Mouse (Mus musculus): ENCODE measurements around the gene Eif3g. TPM values are rescaled to one million over a fixed set of nuclear protein-coding genes. Genes with fewer than 3 reads are reported as not detected.

Gene Eif3g
- polyA plus RNA-seq, 1 experiment from 2014 or later: 334 TPM

DNA sequence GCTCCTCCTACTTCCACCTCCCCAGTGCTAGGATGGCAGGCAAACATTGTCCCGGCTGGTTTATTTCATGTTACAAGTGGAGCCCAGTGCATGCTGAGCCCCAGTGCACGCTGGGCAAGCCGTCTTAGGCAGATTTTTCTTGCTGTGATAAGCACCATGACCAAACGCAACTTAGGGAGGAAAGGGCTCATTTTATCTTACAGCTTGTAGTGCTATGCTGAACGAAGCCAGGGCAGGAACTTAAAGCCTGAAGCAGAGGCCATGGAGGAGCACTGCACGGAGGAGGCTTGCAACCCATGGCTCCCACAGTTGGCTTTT is 3.7 kb upstream of the Eif3g start:
- Histone ChIP-seq H3K27ac (ENCODE audit: low read depth, low read length) (no peak overlapping the region), H3K9me3 (ENCODE audit: control insufficient read depth, low read length) (no peaks in the 10 kb centered on the region), H3K4me3 (ENCODE audit: low read depth, low read length) (no peak overlapping the region), H3K27me3 (ENCODE audit: control insufficient read depth, insufficient read depth, low read length) (no peaks in the 10 kb centered on the region), H3K36me3 (ENCODE audit: control insufficient read depth, insufficient read depth, low read length) (peaks cover 8% of the 10 kb centered on the region), H3K9ac (ENCODE audit: low read length) (0 out of 2 replicates have a peak overlapping the region, but pooled peaks have one; percentile 6), H3K4me1 (replicated peaks; ENCODE audit: control insufficient read depth, insufficient read depth, low read length) (peaks cover 7% of the 10 kb centered on the region; the same call in 1 of the 2 replicates), H3K4me2 (ENCODE audit: low read depth, low read length, severe bottlenecking) (no peak overlapping the region)
- ATAC-seq (replicated peaks; ENCODE audit: low FRiP score) (no peak), DNase-seq (ENCODE audit: low spot score) (no peak)
- 53% methylated on average over 6 of the region's 6 CpGs for WGBS

DNA sequence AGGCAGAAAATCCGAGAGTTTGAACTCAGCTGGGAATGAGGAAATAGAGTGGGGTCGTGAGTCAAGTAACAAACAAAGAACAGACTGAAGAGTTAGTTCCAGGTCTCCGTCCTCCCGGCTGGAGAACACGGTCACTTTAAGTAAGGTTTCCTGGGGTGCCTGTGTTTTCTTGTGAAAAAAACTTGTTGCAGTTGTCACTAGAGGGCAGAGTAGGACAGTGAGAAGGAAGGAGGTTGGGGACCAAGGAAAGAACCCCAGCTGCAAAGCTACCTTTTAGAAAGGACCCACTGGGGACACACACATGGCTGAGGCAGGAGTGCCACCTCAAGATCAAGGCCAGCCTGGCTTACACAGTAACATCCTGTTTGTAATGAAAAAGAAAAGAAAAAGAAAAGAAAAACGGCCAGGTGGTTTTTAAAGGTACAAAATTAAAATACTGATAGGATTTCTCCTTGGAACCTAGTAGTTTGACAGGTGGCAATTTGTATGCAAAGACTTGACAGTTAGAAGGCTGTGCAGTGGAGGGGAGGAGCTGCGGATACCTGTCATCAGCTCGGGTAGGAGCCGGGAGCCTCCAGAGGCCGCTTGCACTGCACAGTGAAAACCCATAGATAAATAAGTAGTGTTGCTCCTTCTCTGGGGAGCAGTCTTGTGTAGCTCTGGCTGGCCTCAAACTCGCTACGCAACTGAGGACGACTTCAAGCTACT is 3.2 kb upstream of the Eif3g start:
- H3K4me3 ChIP-seq (ENCODE audit: low read depth, low read length): no peak overlapping the region
- H3K4me1 ChIP-seq (replicated peaks; ENCODE audit: control insufficient read depth, insufficient read depth, low read length): peaks cover 12% of the 10 kb centered on the region; the same call in 1 of the 2 replicates
- ATAC-seq (replicated peaks; ENCODE audit: low FRiP score): no peak
- no peak for DNase-seq (ENCODE audit: low spot score)
- H3K4me2 ChIP-seq (ENCODE audit: low read depth, low read length, severe bottlenecking): no peak overlapping the region
- peaks cover 8% of the 10 kb centered on the region for H3K36me3 ChIP-seq (ENCODE audit: control insufficient read depth, insufficient read depth, low read length)
- H3K9me3 ChIP-seq (ENCODE audit: control insufficient read depth, low read length): no peaks in the 10 kb centered on the region
- no peaks in the 10 kb centered on the region for H3K27me3 ChIP-seq (ENCODE audit: control insufficient read depth, insufficient read depth, low read length)
- H3K9ac ChIP-seq (ENCODE audit: low read length): 0 out of 2 replicates have a peak overlapping the region, but pooled peaks have one; percentile 6
- WGBS: 20% methylated on average over 13 of the region's 13 CpGs
- no peak overlapping the region for H3K27ac ChIP-seq (ENCODE audit: low read depth, low read length)

DNA sequence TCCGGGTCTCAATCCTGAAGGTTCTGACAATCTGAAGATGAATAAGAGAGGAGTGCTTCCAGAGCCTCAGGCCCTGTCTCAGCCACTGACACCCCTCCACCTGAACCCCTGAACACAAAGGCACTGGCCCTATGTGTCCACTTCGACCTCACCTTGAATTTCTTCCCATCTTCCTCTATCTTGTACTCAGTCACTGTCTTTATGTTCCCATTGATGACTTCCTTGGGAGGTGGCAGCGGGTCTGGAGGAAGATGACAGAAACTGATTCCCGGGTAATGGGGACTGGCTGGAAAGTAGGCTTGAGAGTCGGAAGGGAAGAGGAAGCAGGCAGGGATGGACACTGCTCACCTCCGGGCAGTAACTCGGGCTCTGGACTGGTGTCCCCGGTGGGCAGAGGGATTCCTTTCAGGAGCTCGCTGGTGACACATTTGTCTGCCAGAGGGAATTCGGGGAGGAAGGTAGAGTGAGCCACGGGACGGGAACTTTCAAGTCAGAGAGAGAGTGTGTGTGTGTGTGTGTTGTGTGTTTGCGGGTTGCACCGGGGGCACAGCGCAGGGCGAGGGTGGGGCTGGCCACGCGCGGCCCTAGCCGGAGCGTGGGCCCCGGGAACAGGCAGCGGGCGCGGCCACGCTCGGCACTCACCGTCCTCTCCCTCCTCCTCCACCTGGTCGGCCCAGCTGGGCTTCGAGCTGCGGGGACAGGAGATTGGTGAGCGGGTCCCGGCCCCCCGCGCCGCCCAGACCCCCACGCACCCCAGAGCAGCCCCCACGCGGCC is 500 bp downstream of the Eif3g start:
- peak; percentile 67 for ATAC-seq (replicated peaks; ENCODE audit: low FRiP score)
- no peaks in the 10 kb centered on the region for H3K9me3 ChIP-seq (ENCODE audit: control insufficient read depth, low read length)
- WGBS: 4% methylated on average over 37 of the region's 39 CpGs

DNA sequence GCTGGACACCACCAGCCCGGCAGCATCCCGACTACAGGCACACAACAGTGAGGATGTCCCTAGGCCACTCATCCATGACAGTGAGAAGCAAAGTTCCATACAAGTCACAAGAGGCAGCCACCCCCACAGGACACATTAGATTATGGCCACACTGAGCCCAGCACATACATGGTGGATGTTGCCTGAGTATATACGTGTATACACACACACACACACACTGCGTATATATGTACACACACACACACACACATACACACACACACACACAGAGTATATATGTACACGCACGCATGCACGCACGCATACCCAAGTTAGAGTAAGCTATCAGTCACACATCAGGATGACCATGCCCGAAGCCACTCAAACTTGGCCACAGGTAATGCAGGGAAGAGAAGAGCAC is 3.0 kb downstream of the Eif3g start:
- Histone ChIP-seq H3K36me3 (ENCODE audit: control insufficient read depth, insufficient read depth, low read length) (peaks cover 23% of the 10 kb centered on the region), H3K9ac (ENCODE audit: low read length) (no peak overlapping the region), H3K9me3 (ENCODE audit: control insufficient read depth, low read length) (no peaks in the 10 kb centered on the region), H3K4me1 (replicated peaks; ENCODE audit: control insufficient read depth, insufficient read depth, low read length) (peaks cover 12% of the 10 kb centered on the region; the same call in 1 of the 2 replicates), H3K4me2 (ENCODE audit: low read depth, low read length, severe bottlenecking) (no peak overlapping the region), H3K4me3 (ENCODE audit: low read depth, low read length) (no peak overlapping the region), H3K27ac (ENCODE audit: low read depth, low read length) (no peak overlapping the region), H3K27me3 (ENCODE audit: control insufficient read depth, insufficient read depth, low read length) (no peaks in the 10 kb centered on the region)
- no peak for DNase-seq (ENCODE audit: low spot score)
- WGBS: 95% methylated on average over 9 of the region's 9 CpGs
- no peak for ATAC-seq (replicated peaks; ENCODE audit: low FRiP score)

More for the DNA sequence above, 500 bp downstream of the Eif3g start:
- H3K4me1 ChIP-seq (replicated peaks; ENCODE audit: control insufficient read depth, insufficient read depth, low read length): peaks cover 12% of the 10 kb centered on the region; the same call in 1 of the 2 replicates
- H3K27me3 ChIP-seq (ENCODE audit: control insufficient read depth, insufficient read depth, low read length): no peaks in the 10 kb centered on the region
- peak overlapping the region; percentile 89 for H3K9ac ChIP-seq (ENCODE audit: low read length)
- H3K36me3 ChIP-seq (ENCODE audit: control insufficient read depth, insufficient read depth, low read length): peaks cover 11% of the 10 kb centered on the region; the same call in 1 of the 2 replicates
- no peak overlapping the region for H3K27ac ChIP-seq (ENCODE audit: low read depth, low read length)
- H3K4me2 ChIP-seq (ENCODE audit: low read depth, low read length, severe bottlenecking): peak overlapping the region; percentile 97
- no peak for DNase-seq (ENCODE audit: low spot score)
- peak overlapping the region; percentile 97 for H3K4me3 ChIP-seq (ENCODE audit: low read depth, low read length)

DNA sequence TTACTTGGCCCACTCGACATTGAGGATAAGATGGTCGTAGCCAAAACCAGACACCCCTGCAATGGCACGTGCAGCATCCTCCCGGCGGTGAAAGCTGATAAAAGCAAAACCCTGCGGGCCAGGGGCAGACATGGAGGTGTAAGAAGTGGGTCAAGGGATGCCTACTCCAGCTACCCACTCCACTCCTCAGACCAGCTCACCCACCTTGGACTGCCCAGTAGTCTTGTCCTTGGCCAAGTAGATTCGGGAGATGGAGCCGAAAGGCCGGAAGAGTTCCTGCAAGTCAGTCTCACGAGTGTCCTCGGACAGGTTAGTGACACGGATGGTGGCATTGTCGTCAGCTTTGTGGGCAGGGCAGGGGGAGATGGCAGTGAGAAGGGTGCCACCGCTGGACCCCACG is 3.8 kb downstream of the Eif3g start:
- no peak for DNase-seq (ENCODE audit: low spot score)
- Histone ChIP-seq H3K9ac (ENCODE audit: low read length) (no peak overlapping the region), H3K27ac (ENCODE audit: low read depth, low read length) (no peak overlapping the region), H3K36me3 (ENCODE audit: control insufficient read depth, insufficient read depth, low read length) (peaks cover 28% of the 10 kb centered on the region), H3K4me2 (ENCODE audit: low read depth, low read length, severe bottlenecking) (no peak overlapping the region), H3K4me3 (ENCODE audit: low read depth, low read length) (no peak overlapping the region), H3K9me3 (ENCODE audit: control insufficient read depth, low read length) (no peaks in the 10 kb centered on the region), H3K27me3 (ENCODE audit: control insufficient read depth, insufficient read depth, low read length) (no peaks in the 10 kb centered on the region), H3K4me1 (replicated peaks; ENCODE audit: control insufficient read depth, insufficient read depth, low read length) (peaks cover 12% of the 10 kb centered on the region; the same call in 1 of the 2 replicates)
- WGBS: 88% methylated on average over 15 of the region's 15 CpGs
- no peak for ATAC-seq (replicated peaks; ENCODE audit: low FRiP score)

DNA sequence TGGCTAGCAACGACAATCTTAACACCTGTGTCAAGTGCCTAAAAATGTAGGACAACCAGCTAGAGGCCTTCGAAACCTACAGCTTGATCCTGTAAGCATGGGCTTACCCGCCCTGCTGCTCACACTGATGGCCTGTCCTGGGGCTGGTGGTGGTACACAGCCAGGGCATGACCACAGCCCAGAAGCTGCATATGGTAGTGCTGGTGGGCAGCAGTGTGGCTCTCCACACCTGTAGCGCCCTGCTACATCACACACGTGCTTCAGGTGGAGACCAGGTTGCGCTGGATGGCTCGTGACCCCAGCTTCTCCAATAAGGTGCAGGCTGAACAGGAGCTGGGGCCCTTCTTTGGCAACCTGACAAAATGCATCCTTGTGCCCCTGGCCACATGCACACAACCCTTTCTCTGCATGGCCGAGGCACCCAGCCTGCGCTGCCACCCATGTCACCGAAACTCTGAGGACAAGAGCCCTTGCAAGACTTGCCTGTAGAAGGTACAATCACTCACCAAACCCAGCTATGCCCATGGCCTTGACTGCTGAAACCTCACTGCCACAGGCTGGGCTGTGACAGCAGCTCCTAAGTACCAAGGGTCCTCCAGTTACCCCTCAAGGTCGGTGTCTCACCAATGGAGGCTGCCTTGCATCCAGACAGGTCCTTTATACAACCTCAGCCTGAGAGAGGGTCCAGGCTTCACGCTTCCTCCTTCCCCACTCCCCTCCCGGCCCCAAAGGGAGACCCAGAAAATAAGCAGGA is 4.7 kb downstream of the Eif3g start:
- Histone ChIP-seq H3K4me1 (replicated peaks; ENCODE audit: control insufficient read depth, insufficient read depth, low read length) (peaks cover 16% of the 10 kb centered on the region; the same call in 1 of the 2 replicates), H3K27me3 (ENCODE audit: control insufficient read depth, insufficient read depth, low read length) (no peaks in the 10 kb centered on the region), H3K4me3 (ENCODE audit: low read depth, low read length) (no peak overlapping the region), H3K9ac (ENCODE audit: low read length) (no peak overlapping the region), H3K36me3 (ENCODE audit: control insufficient read depth, insufficient read depth, low read length) (peaks cover 28% of the 10 kb centered on the region), H3K9me3 (ENCODE audit: control insufficient read depth, low read length) (no peaks in the 10 kb centered on the region), H3K27ac (ENCODE audit: low read depth, low read length) (no peak overlapping the region), H3K4me2 (ENCODE audit: low read depth, low read length, severe bottlenecking) (no peak overlapping the region)
- ATAC-seq (replicated peaks; ENCODE audit: low FRiP score) (no peak), DNase-seq (ENCODE audit: low spot score) (no peak)
- 89% methylated on average over 13 of the region's 13 CpGs for WGBS

DNA sequence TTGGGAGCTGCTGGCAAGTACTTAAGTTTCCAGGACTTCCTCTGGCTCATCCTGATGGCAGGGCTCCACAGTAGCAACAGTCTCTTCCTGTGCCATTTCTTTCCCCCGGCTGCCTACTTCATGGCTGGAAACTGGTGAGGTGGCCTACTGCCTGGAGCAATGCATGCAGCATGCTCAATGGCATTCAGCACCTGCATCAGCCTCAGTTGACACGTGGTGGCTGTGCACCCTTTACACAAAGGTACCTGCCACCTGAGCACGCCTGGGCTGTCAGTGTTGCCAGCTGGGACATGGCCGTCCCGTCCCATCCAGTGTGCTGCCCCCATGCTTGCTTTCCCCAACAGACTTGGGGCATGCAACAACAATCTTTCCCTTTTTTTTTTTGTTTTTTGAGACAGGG is 5.4 kb downstream of the Eif3g start:
- whole genome bisulfite sequencing: 73% methylated on average over 5 of the region's 5 CpGs
- H3K9me3 ChIP-seq (ENCODE audit: control insufficient read depth, low read length): no peaks in the 10 kb centered on the region
- no peak overlapping the region for H3K4me2 ChIP-seq (ENCODE audit: low read depth, low read length, severe bottlenecking)
- H3K27me3 ChIP-seq (ENCODE audit: control insufficient read depth, insufficient read depth, low read length): no peaks in the 10 kb centered on the region
- peaks cover 28% of the 10 kb centered on the region for H3K36me3 ChIP-seq (ENCODE audit: control insufficient read depth, insufficient read depth, low read length)
- ATAC-seq (replicated peaks; ENCODE audit: low FRiP score) (no peak), DNase-seq (ENCODE audit: low spot score) (no peak)
- no peak overlapping the region for H3K4me3 ChIP-seq (ENCODE audit: low read depth, low read length)
- H3K27ac ChIP-seq (ENCODE audit: low read depth, low read length): no peak overlapping the region
- peaks cover 17% of the 10 kb centered on the region; the same call in 1 of the 2 replicates for H3K4me1 ChIP-seq (replicated peaks; ENCODE audit: control insufficient read depth, insufficient read depth, low read length)
- no peak overlapping the region for H3K9ac ChIP-seq (ENCODE audit: low read length)

DNA sequence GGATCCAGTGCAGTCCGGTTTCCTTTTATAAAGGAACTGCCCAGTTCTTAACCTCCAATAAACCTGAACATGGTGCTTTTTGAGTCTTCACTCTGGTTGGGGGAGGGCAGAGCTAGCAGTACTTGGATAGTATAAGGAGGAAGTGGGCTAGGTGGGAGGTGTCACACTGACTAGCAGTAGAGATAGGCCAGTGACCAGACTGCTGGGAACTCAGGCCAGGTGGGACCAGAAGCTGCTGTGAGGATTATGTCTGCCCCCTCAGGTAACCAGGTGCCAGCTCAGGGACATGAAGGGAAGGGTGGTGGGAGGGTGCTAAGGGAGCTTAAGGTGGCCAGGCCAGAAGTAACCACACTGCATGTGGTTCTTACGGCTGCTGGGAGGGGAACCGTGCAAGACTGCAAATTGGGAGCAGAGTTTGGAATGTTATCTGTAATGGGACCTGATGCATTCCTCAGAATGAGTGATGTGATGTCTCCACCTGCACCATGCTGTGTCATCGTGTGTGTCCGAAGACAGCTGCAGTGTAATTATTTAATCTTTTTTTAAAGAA is 6.2 kb downstream of the Eif3g start:
- H3K4me2 ChIP-seq (ENCODE audit: low read depth, low read length, severe bottlenecking): no peak overlapping the region
- DNase-seq (ENCODE audit: low spot score): no peak
- H3K4me3 ChIP-seq (ENCODE audit: low read depth, low read length): no peak overlapping the region
- H3K9me3 ChIP-seq (ENCODE audit: control insufficient read depth, low read length): no peaks in the 10 kb centered on the region
- WGBS: 85% methylated on average over 5 of the region's 5 CpGs
- H3K4me1 ChIP-seq (replicated peaks; ENCODE audit: control insufficient read depth, insufficient read depth, low read length): peaks cover 10% of the 10 kb centered on the region; the same call in 1 of the 2 replicates
- peaks cover 28% of the 10 kb centered on the region for H3K36me3 ChIP-seq (ENCODE audit: control insufficient read depth, insufficient read depth, low read length)
- H3K27me3 ChIP-seq (ENCODE audit: control insufficient read depth, insufficient read depth, low read length): no peaks in the 10 kb centered on the region
- no peak for ATAC-seq (replicated peaks; ENCODE audit: low FRiP score)
- H3K27ac ChIP-seq (ENCODE audit: low read depth, low read length): no peak overlapping the region
- H3K9ac ChIP-seq (ENCODE audit: low read length): no peak overlapping the region

Data from forebrain, embryonic 11.5 days (tissue).